Mouse (Mus musculus): ENCODE data around the gene Mapkbp1. TPM values are rescaled to one million over a fixed set of nuclear protein-coding genes. Genes with fewer than 3 reads are reported as not detected.

The Mapkbp1 gene
- total RNA-seq, 2 experiments from 2014 or later: 39.3 to 40.4 TPM

GRCm38 (mm10) chr2:120049632-120050274, 77.3 kb downstream of the Mapkbp1 start:
- no peak for DNase-seq (ENCODE audit: low spot score in 2 of 2)

- DNase-seq (ENCODE audit: low spot score in 2 of 2): no peak
These were observed 78.9 kb downstream of the Mapkbp1 start for GRCm38 (mm10) chr2:120051405-120051804.

GRCm38 (mm10) chr2:120054771-120055552, 82.5 kb downstream of the Mapkbp1 start:
- DNase-seq (ENCODE audit: low spot score in 2 of 2): no peak

- no peak for DNase-seq (ENCODE audit: low spot score in 2 of 2)
These were observed 83.4 kb downstream of the Mapkbp1 start for GRCm38 (mm10) chr2:120055923-120056322.

- DNase-seq (ENCODE audit: low spot score in 2 of 2): no peak
These were observed 86.3 kb downstream of the Mapkbp1 start for GRCm38 (mm10) chr2:120058818-120059217.

GRCm38 (mm10) chr2:120059466-120059865, 87.0 kb downstream of the Mapkbp1 start:
- DNase-seq (ENCODE audit: low spot score in 2 of 2): no peak

GRCm38 (mm10) chr2:120060190-120060589, 87.7 kb downstream of the Mapkbp1 start:
- DNase-seq (ENCODE audit: low spot score in 2 of 2): no peak

- no peak for DNase-seq (ENCODE audit: low spot score in 2 of 2)
These were observed 88.2 kb downstream of the Mapkbp1 start for GRCm38 (mm10) chr2:120060651-120061050.

GRCm38 (mm10) chr2:120062248-120062647, 89.7 kb downstream of the Mapkbp1 start:
- DNase-seq (ENCODE audit: low spot score in 2 of 2): no peak

- DNase-seq (ENCODE audit: low spot score in 2 of 2): no peak
These were observed 92.1 kb downstream of the Mapkbp1 start for GRCm38 (mm10) chr2:120064639-120065038.

GRCm38 (mm10) chr2:120065243-120065642, 92.7 kb downstream of the Mapkbp1 start:
- peak; percentile 45 to 53 for DNase-seq (ENCODE audit: low spot score in 2 of 2)

GRCm38 (mm10) chr2:120066224-120066623, 93.7 kb downstream of the Mapkbp1 start:
- no peak for DNase-seq (ENCODE audit: low spot score in 2 of 2)

- DNase-seq (ENCODE audit: low spot score in 2 of 2): no peak
These were observed 96.3 kb downstream of the Mapkbp1 start for GRCm38 (mm10) chr2:120068555-120069465.

GRCm38 (mm10) chr2:120069466-120069990, 97.0 kb downstream of the Mapkbp1 start:
- DNase-seq (ENCODE audit: low spot score in 2 of 2): peak; percentile 78 to 86

- DNase-seq (ENCODE audit: low spot score in 2 of 2): no peak
These were observed 101.6 kb downstream of the Mapkbp1 start for GRCm38 (mm10) chr2:120074096-120074495.

GRCm38 (mm10) chr2:120076076-120076705, 103.7 kb downstream of the Mapkbp1 start:
- DNase-seq (ENCODE audit: low spot score in 2 of 2): peak in 1 of 2 experiments; percentile 38

Small RNA genes within 50 kb of the gene (microRNA-seq; reads per million reads assigned to microRNA genes)
- 0.59 to 0.74 reads per million in 2 experiments for gene Mir7665

Other genes with a start within 250 kb of the Mapkbp1 start
- 100 to 1,000 TPM; 284 to 311 TPM for gene Itpka, start 230.4 kb upstream of the Mapkbp1 start, total RNA-seq (2021)
- gene Ltk, start 212.3 kb upstream of the Mapkbp1 start, total RNA-seq (2021): 10 to 100 TPM; 12.5 to 15.8 TPM
- gene Rpap1, start 185.2 kb upstream of the Mapkbp1 start, total RNA-seq (2021): 10 to 100 TPM; 17.7 to 19.2 TPM
- gene Tyro3, start 175.0 kb upstream of the Mapkbp1 start, total RNA-seq (2021): 10 to 100 TPM; 87.5 to 93.6 TPM
- gene Mga, start 75.5 kb upstream of the Mapkbp1 start, total RNA-seq (2021): 10 to 100 TPM; 69.2 to 71.2 TPM
- gene Jmjd7, start 54.8 kb downstream of the Mapkbp1 start, total RNA-seq (2021): 1 to 10 TPM; 4.3 to 7.3 TPM
- 1 to 10 TPM; 1.7 to 2.0 TPM for gene Gm28042, start 54.8 kb downstream of the Mapkbp1 start, total RNA-seq (2021)
- 1 to 10 TPM; 3.9 to 4.1 TPM for gene Pla2g4b, start 60.7 kb downstream of the Mapkbp1 start, total RNA-seq (2021)
- 1 to 10 TPM; 8.5 to 8.9 TPM for gene Ehd4, start 181.9 kb downstream of the Mapkbp1 start, total RNA-seq (2021)

All from layer of hippocampus, adult 18-20 months (tissue).